Mouse (Mus musculus) thymus, adult 18-20 months (tissue): ENCODE data around the gene Vsx2.

Experiments used
- DNase-seq, 2 experiments: peaks; one replicate each; pipeline ENCODE4 v3.0.0; 2022; ENCODE audit warnings: mixed read lengths in 2 of 2

Vsx2 gene

GRCm38 (mm10) chr12:84572341-84572720, 2.8 kb downstream of the Vsx2 start:
- no peak for DNase-seq

GRCm38 (mm10) chr12:84573094-84573493, 3.5 kb downstream of the Vsx2 start:
- no peak for DNase-seq

- DNase-seq = no peak
Observed at GRCm38 (mm10) chr12:84577768-84578439, 8.3 kb downstream of the Vsx2 start.

GRCm38 (mm10) chr12:84578440-84578770, 8.8 kb downstream of the Vsx2 start:
- no peak for DNase-seq

DNA sequence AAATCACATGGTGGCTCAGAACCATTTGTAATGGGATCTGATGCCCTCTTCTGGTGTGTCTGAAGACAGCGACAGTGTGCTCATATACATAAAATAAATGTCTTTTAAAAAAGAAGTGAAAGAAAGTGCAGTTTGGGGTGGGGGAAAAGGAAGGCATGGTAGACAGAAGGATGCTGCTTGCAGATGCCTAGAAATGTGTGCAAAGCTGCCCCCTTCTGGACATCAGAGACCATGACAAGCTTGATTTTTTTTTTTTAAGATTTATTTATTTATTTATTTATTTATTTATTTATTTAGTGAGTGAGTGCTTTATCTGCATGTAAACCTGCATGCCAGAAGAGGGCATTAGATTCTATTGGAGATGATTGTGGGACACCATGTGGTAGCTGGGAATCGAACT, 11.7 kb downstream of the Vsx2 start:
- no peak for DNase-seq

GRCm38 (mm10) chr12:84589825-84590761, 20.5 kb downstream of the Vsx2 start:
- peak; percentile 66 to 67 for DNase-seq

DNA sequence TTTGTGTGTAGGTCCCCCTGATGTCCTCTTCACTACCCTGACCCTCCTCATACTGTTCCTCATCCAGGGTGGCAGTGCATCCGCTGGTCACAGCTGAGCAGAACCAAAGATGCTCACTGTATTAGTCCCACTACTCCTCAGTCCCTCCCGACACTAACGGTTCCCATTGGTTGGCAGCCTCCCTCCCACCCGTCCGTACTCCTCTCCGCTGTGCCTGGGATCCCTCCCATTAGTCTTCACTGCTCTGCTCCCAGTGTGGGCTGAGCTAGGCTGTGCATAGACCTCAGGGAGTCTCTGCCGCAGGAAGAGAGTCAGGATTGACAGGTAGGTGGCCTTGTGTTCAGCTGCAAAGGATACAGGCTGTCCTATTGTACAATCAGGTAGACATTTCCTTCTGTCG, 28.8 kb downstream of the Vsx2 start:
- DNase-seq = no peak

GRCm38 (mm10) chr12:84604001-84604400, 34.4 kb downstream of the Vsx2 start:
- DNase-seq = no peak

- DNase-seq = no peak
Observed at GRCm38 (mm10) chr12:84605860-84606259, 36.3 kb downstream of the Vsx2 start.

- no peak for DNase-seq
Observed at GRCm38 (mm10) chr12:84611718-84612117, 42.2 kb downstream of the Vsx2 start.

DNA sequence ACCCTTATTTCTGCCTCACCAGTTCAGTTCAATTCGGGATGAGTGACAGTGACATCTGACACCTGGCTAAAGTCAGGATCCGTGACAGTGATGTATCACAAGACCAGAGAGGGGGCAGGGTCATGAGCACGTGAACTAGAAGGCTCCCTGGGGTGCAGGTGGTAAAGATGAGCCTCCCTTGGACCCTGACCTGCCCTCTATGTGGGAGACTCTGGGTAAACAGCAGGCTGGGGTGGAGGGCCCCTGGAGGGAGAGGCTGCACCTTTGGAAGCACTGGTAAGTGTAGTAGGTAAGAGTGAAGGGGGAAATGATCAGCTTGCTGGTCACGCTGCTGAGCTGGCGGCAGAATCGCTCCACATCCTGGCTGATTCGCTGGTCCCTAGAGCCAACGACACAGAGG, 43.0 kb downstream of the Vsx2 start:
- DNase-seq = no peak

- DNase-seq = no peak
Observed at GRCm38 (mm10) chr12:84614001-84614400, 44.4 kb downstream of the Vsx2 start.

DNA sequence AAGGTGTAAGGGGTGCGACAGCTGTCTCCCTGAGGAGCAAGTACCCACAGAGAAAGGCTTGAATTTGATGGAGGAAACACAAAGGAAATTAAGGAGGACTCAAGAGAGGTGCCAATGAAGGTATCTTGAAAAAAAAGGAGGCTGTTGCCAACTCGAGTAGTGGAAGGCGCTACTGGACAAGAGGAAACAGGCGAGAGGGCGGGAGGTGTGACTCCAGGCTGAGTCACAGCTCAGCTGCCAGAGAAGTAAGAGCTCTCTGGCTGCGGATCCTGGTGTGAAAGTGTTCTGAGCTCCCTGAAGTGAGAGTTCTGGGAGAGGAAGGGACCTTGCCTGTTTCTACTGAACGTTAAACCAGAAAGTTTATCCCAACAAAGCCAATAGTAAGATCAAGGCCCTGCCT, 45.0 kb downstream of the Vsx2 start:
- no peak for DNase-seq

DNA sequence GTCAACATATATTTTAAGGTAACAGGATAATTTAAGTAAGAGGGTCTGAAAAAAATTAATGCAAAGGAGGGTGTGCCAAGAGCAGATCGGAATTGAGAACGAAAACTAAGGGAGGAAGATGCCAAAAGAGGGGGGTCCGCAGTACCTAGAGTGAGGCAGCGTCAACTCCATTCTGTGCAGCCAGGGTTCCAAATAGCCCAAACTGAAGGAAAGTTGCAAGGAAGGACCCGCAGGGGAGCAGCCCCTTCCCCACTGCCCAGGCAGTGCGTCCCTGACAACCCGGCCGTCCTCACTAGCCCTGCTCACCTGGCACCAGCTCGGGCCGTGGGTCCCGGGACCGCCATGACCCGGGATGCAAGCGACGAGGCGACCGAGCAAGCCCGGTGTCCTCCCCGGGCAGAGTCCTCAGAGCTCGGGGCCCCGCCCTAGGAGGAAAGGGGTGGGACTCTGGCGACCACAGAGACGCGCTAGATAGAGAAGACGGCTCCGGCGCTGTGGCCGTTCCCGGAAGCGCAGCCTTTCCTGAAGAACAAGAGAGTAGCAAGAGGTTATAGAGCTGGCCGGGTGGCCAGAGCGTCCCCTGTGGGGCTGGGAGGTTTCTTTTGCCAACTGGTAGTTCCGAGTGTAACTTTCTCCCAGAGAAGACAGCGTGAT, 47.5 kb downstream of the Vsx2 start, which contains the start of gene Abcd4:
TSS of gene Abcd4 (minus strand) at position 437 of the 654 bp plus-strand sequence.
- DNase-seq = peak; percentile 95

- DNase-seq = no peak
Observed at GRCm38 (mm10) chr12:84617663-84618062, 48.1 kb downstream of the Vsx2 start.

- no peak for DNase-seq
Observed at GRCm38 (mm10) chr12:84620975-84621374, 51.4 kb downstream of the Vsx2 start.

DNA sequence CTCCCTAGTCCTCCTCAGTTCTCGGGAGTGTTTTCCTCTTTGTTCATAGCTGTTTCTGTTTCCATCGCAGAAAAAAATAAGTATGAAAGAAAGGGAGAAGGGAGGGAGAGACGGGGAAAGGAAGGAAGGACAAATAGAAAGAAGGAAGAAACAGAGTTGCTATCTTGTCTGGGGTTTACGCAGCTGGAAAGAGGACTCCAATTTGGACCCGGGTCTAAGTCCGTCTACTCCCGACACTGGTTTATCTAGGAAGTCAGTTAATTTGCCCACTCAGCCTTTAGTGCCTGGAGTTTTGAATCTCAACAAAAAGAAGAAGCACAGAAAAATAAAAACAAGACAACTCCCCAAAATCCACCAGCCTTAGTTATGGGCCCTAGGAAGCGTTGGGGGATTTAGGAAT, 55.0 kb downstream of the Vsx2 start:
- DNase-seq = no peak

DNA sequence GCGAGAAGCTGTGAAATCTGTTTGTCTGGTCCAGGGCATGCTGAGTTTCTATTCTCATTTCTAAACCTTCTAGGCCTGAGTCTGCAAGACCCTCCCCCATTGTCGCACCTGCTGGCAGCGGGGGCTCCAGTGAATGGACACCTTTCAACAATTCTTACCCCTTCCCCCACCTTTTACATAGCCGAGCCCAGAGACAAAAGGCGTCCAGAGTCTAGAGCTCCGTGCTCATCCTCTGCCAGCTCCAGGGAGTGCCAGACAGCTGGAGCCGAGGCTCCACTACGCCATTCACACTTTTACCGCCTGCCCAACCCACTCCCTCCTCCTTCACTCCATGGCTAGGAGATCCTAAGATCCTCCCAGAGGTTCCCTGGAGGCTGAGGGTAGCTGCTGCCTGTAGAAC, 55.6 kb downstream of the Vsx2 start:
- no peak for DNase-seq

GRCm38 (mm10) chr12:84631867-84632266, 62.3 kb downstream of the Vsx2 start:
- DNase-seq = no peak

GRCm38 (mm10) chr12:84640253-84640652, 70.7 kb downstream of the Vsx2 start:
- DNase-seq = no peak

- DNase-seq = no peak
Observed at GRCm38 (mm10) chr12:84640654-84641053, 71.1 kb downstream of the Vsx2 start, which contains the start of gene Vrtn. Gene Vrtn (plus strand): TSS chr12:84641019.
